Mouse (Mus musculus) testis, adult 2 months (tissue): ENCODE measurements around the gene Prps1l3. TPM values are rescaled to one million over a fixed set of nuclear protein-coding genes. Genes with fewer than 3 reads are reported as not detected.

Source experiments
- H3K27ac ChIP-seq: fragments of 200-500 bp; 2 replicates; pipeline ENCODE4 v1.5.1; 2012; ENCODE audit warnings: low read depth, low read length; ENCODE audit not compliant: control insufficient read depth, insufficient read depth
- H3K27me3 ChIP-seq: fragments of 200-500 bp; 2 replicates; pipeline ENCODE4 v1.6.1; 2012; ENCODE audit warnings: mild to moderate bottlenecking, low read length, moderate library complexity; ENCODE audit not compliant: control insufficient read depth, insufficient read depth
- H3K36me3 ChIP-seq: fragments of 200-500 bp; 2 replicates; pipeline ENCODE4 v1.6.1; 2012; ENCODE audit warnings: mild to moderate bottlenecking, low read length; ENCODE audit not compliant: control insufficient read depth, insufficient read depth
- H3K4me1 ChIP-seq: fragments of 200-500 bp; 2 replicates; pipeline ENCODE4 v1.6.1; 2012; ENCODE audit warnings: low read length; ENCODE audit not compliant: control insufficient read depth, insufficient read depth
- H3K4me3 ChIP-seq: fragments of 200-500 bp; 2 replicates; pipeline ENCODE4 v1.5.1; 2012; ENCODE audit warnings: low read depth, mild to moderate bottlenecking, low read length, moderate library complexity, mixed read lengths; ENCODE audit not compliant: control insufficient read depth
- CTCF ChIP-seq: fragments of 200-500 bp; IDR thresholded peaks from 2 replicates; pipeline ENCODE4 v1.5.1; 2012; ENCODE audit warnings: low read depth, mild to moderate bottlenecking, inconsistent platforms, low read length, moderate library complexity; ENCODE audit not compliant: control insufficient read depth, insufficient read depth, insufficient replicate concordance
- POLR2A ChIP-seq: fragments of 200-500 bp; IDR thresholded peaks from 2 replicates; pipeline ENCODE4 v1.6.1; 2012; ENCODE audit warnings: low read depth, mild to moderate bottlenecking, inconsistent platforms, low read length, moderate library complexity; ENCODE audit not compliant: control insufficient read depth
- polyA plus RNA-seq: library from polyadenylated mRNA; depleted of rRNA; stranded (reverse); fragments of >200 nt; gene quantifications from 2 replicates; pipeline ENCODE4 v1.2.3, GENCODE M21; 2012; rRNA removed

Gene Prps1l3
- polyA plus RNA-seq = 15.3 and 18.8 TPM in 2 replicates

GRCm38 (mm10) chr12:57230192-57230706, at the start of gene Prps1l3, which contains the start of gene Mipol1:
Prps1l3 (plus strand) TSS chr12:57230412.
Mipol1 (plus strand) TSS chr12:57230427.
- H3K4me1 ChIP-seq = peaks cover 12% of the 10 kb centered on the region
- no peaks in the 10 kb centered on the region for H3K36me3 ChIP-seq
- H3K27me3 ChIP-seq = no peaks in the 10 kb centered on the region
- H3K27ac ChIP-seq = peak within 1 kb of the TSS; percentile 86
- peak within 1 kb of the TSS; percentile 90 for H3K4me3 ChIP-seq
- TF ChIP-seq CTCF = no peak
- TF ChIP-seq POLR2A = peak; percentile 78

- no peak for TF ChIP-seq POLR2A
Measured at GRCm38 (mm10) chr12:57184401-57185147, 45.6 kb upstream of the Prps1l3 start.

GRCm38 (mm10) chr12:57185475-57185874, 44.7 kb upstream of the Prps1l3 start:
- no peaks in the 10 kb centered on the region for H3K27me3 ChIP-seq

More at GRCm38 (mm10) chr12:57184401-57185147, 45.6 kb upstream of the Prps1l3 start:
- H3K4me3 ChIP-seq = no peak overlapping the region
- no peaks in the 10 kb centered on the region for H3K36me3 ChIP-seq
- H3K4me1 ChIP-seq = no peaks in the 10 kb centered on the region
- no peak overlapping the region for H3K27ac ChIP-seq
- H3K27me3 ChIP-seq = no peaks in the 10 kb centered on the region

GRCm38 (mm10) chr12:57186126-57186525, 44.1 kb upstream of the Prps1l3 start:
- H3K36me3 ChIP-seq = no peaks in the 10 kb centered on the region
- no peak for TF ChIP-seq CTCF
- no peak for TF ChIP-seq POLR2A
- no peak overlapping the region for H3K27ac ChIP-seq
- H3K4me3 ChIP-seq = no peak overlapping the region
- H3K27me3 ChIP-seq = no peaks in the 10 kb centered on the region
- no peaks in the 10 kb centered on the region for H3K4me1 ChIP-seq

More at GRCm38 (mm10) chr12:57185475-57185874, 44.7 kb upstream of the Prps1l3 start:
- no peaks in the 10 kb centered on the region for H3K36me3 ChIP-seq
- H3K4me1 ChIP-seq = no peaks in the 10 kb centered on the region
- H3K4me3 ChIP-seq = no peak overlapping the region
- H3K27ac ChIP-seq = no peak overlapping the region
- TF ChIP-seq CTCF (peak; percentile 15; the same call in 1 of the 2 replicates), POLR2A (no peak)

GRCm38 (mm10) chr12:57187032-57187431, 43.2 kb upstream of the Prps1l3 start:
- Histone ChIP-seq H3K4me3 (no peak overlapping the region), H3K27ac (no peak overlapping the region), H3K36me3 (no peaks in the 10 kb centered on the region), H3K4me1 (no peaks in the 10 kb centered on the region), H3K27me3 (no peaks in the 10 kb centered on the region)
- no peak for TF ChIP-seq CTCF
- no peak for TF ChIP-seq POLR2A

GRCm38 (mm10) chr12:57194609-57195008, 35.6 kb upstream of the Prps1l3 start:
- no peaks in the 10 kb centered on the region for H3K4me1 ChIP-seq
- no peak overlapping the region for H3K4me3 ChIP-seq
- no peaks in the 10 kb centered on the region for H3K36me3 ChIP-seq
- TF ChIP-seq CTCF (no peak), POLR2A (no peak)
- no peak overlapping the region for H3K27ac ChIP-seq
- no peaks in the 10 kb centered on the region for H3K27me3 ChIP-seq

GRCm38 (mm10) chr12:57196286-57196607, 34.0 kb upstream of the Prps1l3 start:
- no peak for TF ChIP-seq POLR2A
- no peak for TF ChIP-seq CTCF
- H3K4me3 ChIP-seq = peak overlapping the region; percentile 91
- H3K27ac ChIP-seq = peak overlapping the region; percentile 92
- no peaks in the 10 kb centered on the region for H3K36me3 ChIP-seq
- H3K4me1 ChIP-seq = no peaks in the 10 kb centered on the region
- H3K27me3 ChIP-seq = no peaks in the 10 kb centered on the region
